Mouse (Mus musculus) stomach, postnatal 0 days (tissue): Measurements from ENCODE around the gene Sez6l. TPM values are rescaled to one million over a fixed set of nuclear protein-coding genes. Genes with fewer than 3 reads are reported as not detected.

Experiments used
- ATAC-seq: fragments of 200-750 bp; cut with Nextera tagmentation; 2 replicates; pipeline ENCODE4 v1.8.0; 2017; ENCODE audit not compliant: low FRiP score, low TSS enrichment
- DNase-seq: peaks from one replicate; pipeline ENCODE4 v3.0.0-alpha.2; 2016; ENCODE audit warnings: low spot score
- H3K27ac ChIP-seq: fragments of 300-500 bp; sonication (generic); replicated peaks from 2 replicates; pipeline ENCODE4 v1.5.1; 2014; ENCODE audit warnings: mild to moderate bottlenecking, control low read depth
- H3K27me3 ChIP-seq: fragments of 300-500 bp; sonication (generic); 2 replicates; pipeline ENCODE4 v1.6.1; 2014; ENCODE audit warnings: low read length; ENCODE audit not compliant: control insufficient read depth, insufficient read depth
- H3K36me3 ChIP-seq: fragments of 300-500 bp; sonication (generic); 2 replicates; pipeline ENCODE4 v1.6.1; 2014; ENCODE audit warnings: low read length, mixed read lengths; ENCODE audit not compliant: control insufficient read depth, insufficient read depth
- H3K4me1 ChIP-seq: fragments of 300-500 bp; sonication (generic); replicated peaks from 2 replicates; pipeline ENCODE4 v1.6.1; 2014; ENCODE audit warnings: antibody characterized with exemption; ENCODE audit not compliant: control insufficient read depth, insufficient read depth
- H3K4me2 ChIP-seq: fragments of 300-500 bp; sonication (generic); replicated peaks from 2 replicates; pipeline ENCODE4 v1.6.1; 2014; ENCODE audit warnings: low read depth, mild to moderate bottlenecking, control low read depth, moderate library complexity
- H3K4me3 ChIP-seq: fragments of 300-500 bp; sonication (generic); 2 replicates; pipeline ENCODE4 v1.5.1; 2014; ENCODE audit warnings: low read depth, low read length, control low read depth
- H3K9ac ChIP-seq: fragments of 300-500 bp; sonication (generic); 2 replicates; pipeline ENCODE4 v1.6.1; 2014; ENCODE audit warnings: mild to moderate bottlenecking, low read length, control low read depth, mixed read lengths
- H3K9me3 ChIP-seq: fragments of 300-500 bp; sonication (generic); 2 replicates; pipeline ENCODE4 v1.6.1; 2016; ENCODE audit warnings: low read length; ENCODE audit not compliant: control insufficient read depth
- CTCF ChIP-seq: IDR thresholded peaks from 2 replicates; pipeline ENCODE4 v1.5.1; 2016; ENCODE audit warnings: antibody characterized with exemption, low read depth, mild to moderate bottlenecking, moderate library complexity
- EP300 ChIP-seq: optimal IDR thresholded peaks from 2 replicates; pipeline ENCODE3; 2016; ENCODE audit warnings: antibody characterized with exemption
- WGBS: fragments of 180-500 bp; shearing (Covaris S2); extraction: QIAGEN DNeasy Blood & Tissue Kit; methylation state at CpG from one replicate; pipeline ENCODE4 v1.1.7; 2014; 5-methylcytosine and 5-hydroxymethylcytosine counted together
- polyA plus RNA-seq: library from polyadenylated mRNA; unstranded; fragments of >200 nt; fragmentation: Nextera tagmentation; extraction: Ambion mirVana; gene quantifications from 2 replicates; pipeline ENCODE4 v1.2.1, GENCODE M21; 2015

The Sez6l gene
- polyA plus RNA-seq, 1 experiment from 2014 or later: 0.42 TPM

DNA sequence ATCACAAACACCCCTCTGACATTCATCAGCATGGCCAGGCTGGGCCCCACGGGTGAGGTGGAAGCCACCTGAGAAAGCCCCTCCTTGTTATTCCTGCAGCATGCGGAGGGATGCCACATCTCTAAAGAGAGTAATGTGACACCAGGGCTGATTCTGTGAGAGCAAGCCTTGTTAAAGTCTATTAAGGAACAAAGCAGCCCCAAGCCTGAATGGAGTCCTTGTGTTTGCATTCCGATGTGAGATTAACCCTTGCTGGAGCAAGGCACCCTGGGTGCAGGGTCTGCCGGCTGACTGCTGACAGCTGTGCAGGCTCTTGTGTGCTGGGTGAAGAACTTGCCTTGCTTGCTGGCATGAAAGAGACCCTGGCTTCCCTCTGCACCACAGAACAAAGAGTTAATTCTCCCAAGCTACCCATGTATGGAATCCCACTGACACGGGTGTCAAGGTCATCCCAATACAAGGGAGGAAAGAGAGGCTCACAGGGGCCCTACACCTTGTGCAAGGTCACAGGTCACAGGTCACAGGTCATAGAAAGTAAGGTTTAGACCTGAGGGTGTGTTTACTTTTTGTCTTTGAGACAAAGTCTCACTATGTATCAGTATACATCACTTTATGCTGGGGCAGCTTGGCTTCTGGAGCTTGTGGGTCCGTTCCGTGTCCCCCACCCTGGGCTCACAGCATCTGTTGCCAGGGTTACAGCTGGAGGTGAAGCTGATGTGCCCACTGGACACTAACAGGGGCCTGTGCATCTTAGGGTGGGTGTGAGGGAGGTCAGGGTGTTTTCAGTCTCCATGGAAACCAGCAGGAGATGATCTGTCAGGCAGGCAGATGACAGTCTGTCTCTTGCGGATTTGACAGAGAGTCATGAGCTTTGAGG lies 55.9 kb downstream of the Sez6l start:
- H3K9me3 ChIP-seq: no peaks in the 10 kb centered on the region
- H3K4me2 ChIP-seq: no peak overlapping the region
- no peak for DNase-seq
- ATAC-seq: no peak
- 13% methylated on average over 8 of the region's 8 CpGs for WGBS
- no peak for TF ChIP-seq EP300
- TF ChIP-seq CTCF: no peak
- no peaks in the 10 kb centered on the region for H3K4me1 ChIP-seq
- H3K27ac ChIP-seq: no peak overlapping the region
- H3K4me3 ChIP-seq: no peak overlapping the region
- H3K27me3 ChIP-seq: no peaks in the 10 kb centered on the region
- no peaks in the 10 kb centered on the region for H3K36me3 ChIP-seq
- no peak overlapping the region for H3K9ac ChIP-seq

DNA sequence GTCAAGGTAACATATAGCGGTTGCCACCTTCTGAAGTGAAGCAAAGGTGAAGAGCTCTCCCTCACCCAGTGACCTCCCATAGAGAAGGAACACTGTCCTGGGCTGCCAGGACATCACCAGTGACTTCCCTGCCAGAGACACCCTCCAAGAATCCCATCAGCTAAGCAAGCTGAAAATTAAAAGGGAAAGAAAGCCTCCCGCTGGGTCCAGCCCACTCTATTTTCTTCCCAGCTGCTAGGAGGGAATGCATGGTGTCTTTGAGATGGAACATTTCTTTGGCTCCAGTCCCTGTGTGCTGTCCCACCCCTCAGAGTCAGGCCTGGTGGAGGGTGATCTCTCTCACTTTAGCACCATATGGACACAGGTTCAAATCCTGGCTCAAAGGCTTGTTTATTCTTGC lies 58.2 kb downstream of the Sez6l start:
- no peaks in the 10 kb centered on the region for H3K4me1 ChIP-seq
- WGBS: 67% methylated on average over 2 of the region's 2 CpGs
- H3K9ac ChIP-seq: no peak overlapping the region
- DNase-seq (no peak), ATAC-seq (no peak)
- no peak overlapping the region for H3K27ac ChIP-seq
- no peak overlapping the region for H3K4me2 ChIP-seq
- H3K27me3 ChIP-seq: no peaks in the 10 kb centered on the region
- H3K9me3 ChIP-seq: no peaks in the 10 kb centered on the region
- H3K36me3 ChIP-seq: no peaks in the 10 kb centered on the region
- H3K4me3 ChIP-seq: no peak overlapping the region
- TF ChIP-seq CTCF: no peak

GRCm38 (mm10) chr5:112517454-112517853 lies 59.5 kb downstream of the Sez6l start:
- WGBS: 80% methylated on average over 9 of the region's 9 CpGs
- TF ChIP-seq CTCF (no peak), EP300 (no peak)
- no peaks in the 10 kb centered on the region for H3K4me1 ChIP-seq
- H3K27ac ChIP-seq: no peak overlapping the region
- no peak overlapping the region for H3K4me3 ChIP-seq
- no peak overlapping the region for H3K9ac ChIP-seq
- H3K36me3 ChIP-seq: no peaks in the 10 kb centered on the region
- no peak overlapping the region for H3K4me2 ChIP-seq
- H3K27me3 ChIP-seq: no peaks in the 10 kb centered on the region
- DNase-seq (no peak), ATAC-seq (no peak)
- H3K9me3 ChIP-seq: no peaks in the 10 kb centered on the region

DNA sequence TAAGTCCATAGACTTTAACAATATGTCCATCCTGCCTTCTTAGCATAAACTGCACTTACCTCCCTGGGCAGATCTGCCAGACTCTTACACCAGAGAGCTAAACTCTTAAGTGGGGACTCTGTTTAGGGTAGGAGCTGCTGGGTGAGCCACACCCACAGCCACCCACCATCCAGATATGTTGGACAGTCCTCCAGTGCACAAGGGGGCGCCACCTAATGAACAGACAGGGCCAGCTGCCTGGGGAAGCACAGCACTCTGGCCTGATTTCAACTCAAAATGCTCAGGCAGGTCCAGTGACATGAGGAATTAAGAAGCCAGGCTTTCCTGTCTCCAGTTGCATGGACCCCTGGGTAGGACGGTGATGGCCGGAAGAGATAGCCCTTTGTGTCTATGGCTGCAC lies 60.5 kb downstream of the Sez6l start:
- DNase-seq: no peak
- Histone ChIP-seq H3K9ac (no peak overlapping the region), H3K9me3 (no peaks in the 10 kb centered on the region), H3K4me1 (no peaks in the 10 kb centered on the region), H3K27me3 (no peaks in the 10 kb centered on the region), H3K4me2 (no peak overlapping the region), H3K36me3 (no peaks in the 10 kb centered on the region), H3K27ac (no peak overlapping the region), H3K4me3 (no peak overlapping the region)
- ATAC-seq: no peak
- WGBS: 94% methylated on average over 3 of the region's 3 CpGs
- TF ChIP-seq CTCF: peak; percentile 16; the same call in 1 of the 2 replicates
- TF ChIP-seq EP300: no peak

DNA sequence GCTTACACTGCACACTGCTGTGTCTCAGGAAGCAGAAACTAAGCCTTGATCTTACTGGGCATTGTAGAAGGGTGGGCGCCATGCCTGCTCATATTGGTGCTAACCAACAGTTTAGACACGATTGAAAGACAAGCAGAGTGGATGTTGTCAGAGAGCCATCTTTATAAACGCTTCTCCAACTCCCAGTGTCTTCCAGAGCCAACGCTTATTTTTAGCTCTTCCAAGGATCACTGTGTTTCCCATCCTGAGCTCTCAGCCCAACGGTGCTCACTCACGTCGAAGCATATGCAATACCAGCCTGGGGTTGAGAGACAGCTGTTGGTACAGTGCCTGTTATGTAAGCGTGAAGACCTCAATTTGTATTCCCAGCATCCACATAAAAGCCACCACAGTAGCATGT lies 66.6 kb downstream of the Sez6l start:
- Histone ChIP-seq H3K36me3 (no peaks in the 10 kb centered on the region), H3K9me3 (no peaks in the 10 kb centered on the region), H3K4me2 (no peak overlapping the region), H3K27me3 (no peaks in the 10 kb centered on the region), H3K4me3 (no peak overlapping the region), H3K27ac (no peak overlapping the region), H3K4me1 (no peaks in the 10 kb centered on the region), H3K9ac (no peak overlapping the region)
- no peak for DNase-seq
- TF ChIP-seq CTCF: no peak
- TF ChIP-seq EP300: no peak
- ATAC-seq: no peak
- WGBS: 70% methylated on average over 8 of the region's 8 CpGs

- H3K9me3 ChIP-seq: no peaks in the 10 kb centered on the region
- no peak overlapping the region for H3K4me2 ChIP-seq
- 64% methylated on average over 5 of the region's 5 CpGs for WGBS
- no peak for ATAC-seq
- no peak overlapping the region for H3K27ac ChIP-seq
- no peaks in the 10 kb centered on the region for H3K27me3 ChIP-seq
- DNase-seq: no peak
- no peaks in the 10 kb centered on the region for H3K36me3 ChIP-seq
- H3K9ac ChIP-seq: no peak overlapping the region
- no peaks in the 10 kb centered on the region for H3K4me1 ChIP-seq
- H3K4me3 ChIP-seq: no peak overlapping the region
- TF ChIP-seq EP300 (no peak), CTCF (no peak)
Observed at GRCm38 (mm10) chr5:112509916-112510315, 67.1 kb downstream of the Sez6l start.
